Mouse (Mus musculus) lung, embryonic 16.5 days (tissue): ENCODE results near the gene Spg11. TPM values are rescaled to one million over a fixed set of nuclear protein-coding genes. Genes with fewer than 3 reads are reported as not detected.
A peak's percentile ranks its signal among the peaks of the same experiment; 100 is the strongest.

ENCODE experiments used
- ATAC-seq: fragments of 200-750 bp; cut with Nextera tagmentation; 2 replicates; pipeline ENCODE4 v1.8.0; 2017; ENCODE audit warnings: low read depth, mild to moderate bottlenecking, moderate library complexity
- H3K27ac ChIP-seq: fragments of 300-500 bp; sonication (generic); 2 replicates; pipeline ENCODE4 v1.5.1; 2014; ENCODE audit warnings: mild to moderate bottlenecking, control low read depth, low read length
- H3K27me3 ChIP-seq: fragments of 300-500 bp; sonication (generic); 2 replicates; pipeline ENCODE4 v1.6.1; 2014; ENCODE audit warnings: low read depth, low read length, mixed read lengths; ENCODE audit not compliant: control insufficient read depth, insufficient read depth
- H3K36me3 ChIP-seq: fragments of 300-500 bp; sonication (generic); 2 replicates; pipeline ENCODE4 v1.6.1; 2014; ENCODE audit warnings: low read length; ENCODE audit not compliant: control insufficient read depth, insufficient read depth
- H3K4me1 ChIP-seq: fragments of 300-500 bp; sonication (generic); replicated peaks from 2 replicates; pipeline ENCODE4 v1.6.1; 2014; ENCODE audit warnings: low read length, mixed read lengths; ENCODE audit not compliant: control insufficient read depth, insufficient read depth
- H3K4me2 ChIP-seq: fragments of 300-500 bp; sonication (generic); 2 replicates; pipeline ENCODE4 v1.6.1; 2014; ENCODE audit warnings: low read depth, low read length, control low read depth
- H3K4me3 ChIP-seq: fragments of 300-500 bp; sonication (generic); 2 replicates; pipeline ENCODE4 v1.5.1; 2014; ENCODE audit warnings: mild to moderate bottlenecking, low read length, control low read depth
- H3K9ac ChIP-seq: fragments of 300-500 bp; sonication (generic); 2 replicates; pipeline ENCODE4 v1.6.1; 2014; ENCODE audit warnings: low read length, control low read depth
- H3K9me3 ChIP-seq: fragments of 300-500 bp; sonication (generic); 2 replicates; pipeline ENCODE4 v1.6.1; 2016; ENCODE audit warnings: low read length; ENCODE audit not compliant: control insufficient read depth
- whole genome bisulfite sequencing: fragments of 180-500 bp; shearing (Covaris S2); extraction: QIAGEN DNeasy Blood & Tissue Kit; methylation state at CpG from one replicate; pipeline ENCODE4 v1.1.7; 2014; 5-methylcytosine and 5-hydroxymethylcytosine counted together
- polyA plus RNA-seq: library from polyadenylated mRNA; unstranded; fragments of >200 nt; fragmentation: Nextera tagmentation; extraction: Ambion mirVana; gene quantifications from 2 replicates; pipeline ENCODE4 v1.2.1, GENCODE M21; 2015

The Spg11 gene
- polyA plus RNA-seq, 1 experiment from 2014 or later = 8.9 TPM

GRCm38 (mm10) chr2:122157561-122157960 is 39.4 kb upstream of the Spg11 start:
- no peak for ATAC-seq
- H3K9ac ChIP-seq = no peak overlapping the region
- H3K9me3 ChIP-seq = no peaks in the 10 kb centered on the region
- no peak overlapping the region for H3K4me3 ChIP-seq
- no peak overlapping the region for H3K4me2 ChIP-seq
- no peaks in the 10 kb centered on the region for H3K27me3 ChIP-seq
- H3K27ac ChIP-seq = no peak overlapping the region
- H3K4me1 ChIP-seq = peaks cover 4% of the 10 kb centered on the region; the same call in 1 of the 2 replicates
- H3K36me3 ChIP-seq = peaks cover 4% of the 10 kb centered on the region; the same call in 1 of the 2 replicates

GRCm38 (mm10) chr2:122156051-122156700 is 38.0 kb upstream of the Spg11 start:
- H3K4me2 ChIP-seq = no peak overlapping the region
- 79% methylated on average over 4 of the region's 4 CpGs for WGBS

GRCm38 (mm10) chr2:122155292-122155691 is 37.1 kb upstream of the Spg11 start:
- no peak overlapping the region for H3K4me3 ChIP-seq
- H3K27ac ChIP-seq = no peak overlapping the region
- no peak for ATAC-seq
- H3K4me1 ChIP-seq = 0 out of 2 replicates have a peak, but pooled peaks cover 4% of the 10 kb centered on the region
- 71% methylated on average over 2 of the region's 2 CpGs for WGBS
- H3K4me2 ChIP-seq = no peak overlapping the region
- no peak overlapping the region for H3K9ac ChIP-seq
- H3K36me3 ChIP-seq = peaks cover 7% of the 10 kb centered on the region; the same call in 1 of the 2 replicates
- no peaks in the 10 kb centered on the region for H3K9me3 ChIP-seq
- H3K27me3 ChIP-seq = no peaks in the 10 kb centered on the region

More at GRCm38 (mm10) chr2:122156051-122156700, 38.0 kb upstream of the Spg11 start:
- no peak overlapping the region for H3K4me3 ChIP-seq
- H3K9ac ChIP-seq = no peak overlapping the region
- H3K4me1 ChIP-seq = peaks cover 4% of the 10 kb centered on the region; the same call in 1 of the 2 replicates
- no peaks in the 10 kb centered on the region for H3K9me3 ChIP-seq
- H3K27me3 ChIP-seq = no peaks in the 10 kb centered on the region
- peaks cover 7% of the 10 kb centered on the region; the same call in 1 of the 2 replicates for H3K36me3 ChIP-seq
- H3K27ac ChIP-seq = no peak overlapping the region
- no peak for ATAC-seq

- Histone ChIP-seq H3K4me3 (no peak overlapping the region), H3K36me3 (peaks cover 7% of the 10 kb centered on the region; the same call in 1 of the 2 replicates), H3K9me3 (no peaks in the 10 kb centered on the region), H3K4me2 (no peak overlapping the region), H3K4me1 (0 out of 2 replicates have a peak, but pooled peaks cover 4% of the 10 kb centered on the region), H3K9ac (no peak overlapping the region), H3K27ac (no peak overlapping the region), H3K27me3 (no peaks in the 10 kb centered on the region)
- no peak for ATAC-seq
- WGBS = 96% methylated on average over 2 of the region's 2 CpGs
These were observed 36.3 kb upstream of the Spg11 start for GRCm38 (mm10) chr2:122154479-122154878.

- WGBS = 80% methylated on average over 6 of the region's 7 CpGs
- Histone ChIP-seq H3K9ac (no peak overlapping the region), H3K27ac (no peak overlapping the region), H3K36me3 (peaks cover 7% of the 10 kb centered on the region; the same call in 1 of the 2 replicates), H3K27me3 (no peaks in the 10 kb centered on the region), H3K4me3 (no peak overlapping the region), H3K4me2 (no peak overlapping the region), H3K4me1 (peaks cover 6% of the 10 kb centered on the region), H3K9me3 (no peaks in the 10 kb centered on the region)
- no peak for ATAC-seq
These were observed 35.6 kb upstream of the Spg11 start for GRCm38 (mm10) chr2:122153681-122154365.

GRCm38 (mm10) chr2:122152850-122153249 is 34.7 kb upstream of the Spg11 start:
- 81% methylated on average over 3 of the region's 3 CpGs for WGBS
- Histone ChIP-seq H3K4me1 (peaks cover 7% of the 10 kb centered on the region), H3K9ac (no peak overlapping the region), H3K4me3 (no peak overlapping the region), H3K36me3 (peaks cover 7% of the 10 kb centered on the region; the same call in 1 of the 2 replicates), H3K4me2 (no peak overlapping the region), H3K9me3 (no peaks in the 10 kb centered on the region), H3K27me3 (no peaks in the 10 kb centered on the region), H3K27ac (no peak overlapping the region)
- ATAC-seq = no peak

- Histone ChIP-seq H3K27ac (no peak overlapping the region), H3K36me3 (peaks cover 7% of the 10 kb centered on the region; the same call in 1 of the 2 replicates), H3K9me3 (no peaks in the 10 kb centered on the region), H3K27me3 (no peaks in the 10 kb centered on the region), H3K4me3 (no peak overlapping the region), H3K4me2 (no peak overlapping the region), H3K4me1 (peaks cover 13% of the 10 kb centered on the region), H3K9ac (no peak overlapping the region)
- ATAC-seq = no peak
- WGBS = 90% methylated on average over 1 of the region's 1 CpGs
These were observed 33.0 kb upstream of the Spg11 start for GRCm38 (mm10) chr2:122151221-122151620.

GRCm38 (mm10) chr2:122149716-122150115 is 31.5 kb upstream of the Spg11 start:
- 84% methylated on average over 3 of the region's 3 CpGs for WGBS
- no peak overlapping the region for H3K4me2 ChIP-seq
- ATAC-seq = no peak

GRCm38 (mm10) chr2:122149316-122149715 is 31.1 kb upstream of the Spg11 start:
- H3K27ac ChIP-seq = no peak overlapping the region
- WGBS = 88% methylated on average over 6 of the region's 6 CpGs
- no peak for ATAC-seq
- no peaks in the 10 kb centered on the region for H3K9me3 ChIP-seq
- H3K9ac ChIP-seq = no peak overlapping the region
- H3K4me3 ChIP-seq = no peak overlapping the region; the same call in 1 of the 2 replicates
- H3K27me3 ChIP-seq = no peaks in the 10 kb centered on the region
- peaks cover 13% of the 10 kb centered on the region for H3K4me1 ChIP-seq
- peak overlapping the region; percentile 74 for H3K4me2 ChIP-seq
- H3K36me3 ChIP-seq = peaks cover 3% of the 10 kb centered on the region; the same call in 1 of the 2 replicates

More at GRCm38 (mm10) chr2:122149716-122150115, 31.5 kb upstream of the Spg11 start:
- no peak overlapping the region for H3K9ac ChIP-seq
- H3K27ac ChIP-seq = no peak overlapping the region
- H3K4me3 ChIP-seq = no peak overlapping the region
- H3K36me3 ChIP-seq = peaks cover 3% of the 10 kb centered on the region; the same call in 1 of the 2 replicates
- no peaks in the 10 kb centered on the region for H3K9me3 ChIP-seq
- H3K4me1 ChIP-seq = peaks cover 13% of the 10 kb centered on the region
- no peaks in the 10 kb centered on the region for H3K27me3 ChIP-seq
